Mouse (Mus musculus): ENCODE data around the gene Rab20. TPM values are rescaled to one million over a fixed set of nuclear protein-coding genes. Genes with fewer than 3 reads are reported as not detected.

Gene Rab20
- polyA plus RNA-seq (2014; fragmentation: Nextera tagmentation; extraction: Ambion mirVana), result 19.5 TPM in 2 replicates

DNA sequence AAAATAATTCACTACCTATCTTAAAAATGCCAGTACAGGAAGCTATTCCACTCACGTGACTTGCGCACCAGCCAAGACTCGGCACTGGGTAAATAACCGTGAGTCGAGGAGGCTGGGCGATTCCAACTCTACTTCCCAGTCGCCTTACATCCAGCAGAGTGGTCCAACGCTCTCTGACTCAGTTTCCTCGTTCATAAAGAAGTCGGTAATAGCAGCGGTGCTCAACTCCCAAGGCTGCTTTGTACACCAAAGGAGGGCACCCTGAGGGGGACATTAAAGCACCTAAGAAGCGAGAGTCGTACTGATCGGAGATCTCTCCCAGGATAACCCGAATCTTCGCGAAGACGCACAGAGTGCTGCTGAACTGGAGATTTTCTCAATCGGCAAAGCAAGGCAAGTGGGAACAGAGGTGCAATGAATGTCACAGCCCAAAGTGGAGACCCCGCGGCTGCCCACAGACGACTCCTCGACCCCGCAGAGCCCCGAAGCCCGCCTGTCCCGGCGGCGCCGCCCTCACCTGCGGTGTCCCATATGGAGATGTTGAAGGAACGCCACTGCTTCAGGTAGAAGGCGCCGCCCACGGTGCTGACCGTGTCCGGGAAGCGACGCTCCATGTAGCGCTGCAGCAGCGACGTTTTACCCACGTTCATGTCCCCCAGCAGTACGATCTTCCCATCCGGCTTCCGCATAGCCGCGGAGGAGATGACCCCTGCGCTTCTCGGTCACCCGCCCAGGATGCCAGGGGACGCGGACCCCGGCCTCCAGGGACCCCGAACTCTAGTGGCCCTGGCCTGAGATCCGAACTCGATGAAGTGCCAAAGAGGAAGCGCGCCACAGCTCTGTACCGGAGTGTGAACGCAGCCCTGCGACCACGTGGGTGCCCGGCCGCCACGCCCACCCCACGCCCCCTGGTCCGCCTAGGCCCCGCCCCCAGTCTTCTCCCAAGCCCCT lies at the start of gene Rab20:
Gene Rab20, minus strand, starts transcription at position 900 of the 951 bp plus-strand sequence.
- Histone ChIP-seq H3K36me3 (ENCODE audit: control insufficient read depth, insufficient read depth, low read length) (no peaks in the 10 kb centered on the region), H3K4me2 (replicated peaks; ENCODE audit: low read depth, low read length) (peak within 1 kb of the TSS; percentile 99), H3K4me3 (ENCODE audit: low read length) (peak within 1 kb of the TSS; percentile 68), H3K9me3 (ENCODE audit: control insufficient read depth, low read length) (no peaks in the 10 kb centered on the region), H3K27ac (ENCODE audit: low read depth, low read length) (peak within 1 kb of the TSS; percentile 44; the same call in 1 of the 2 replicates), H3K27me3 (ENCODE audit: control insufficient read depth, insufficient read depth, low read length) (peaks cover 8% of the 10 kb centered on the region; the same call in 1 of the 2 replicates), H3K4me1 (ENCODE audit: control insufficient read depth, insufficient read depth, low read length) (peaks cover 32% of the 10 kb centered on the region), H3K9ac (ENCODE audit: low read depth, low read length) (peak within 1 kb of the TSS; percentile 62)
- under 1% methylated on average over 66 of the region's 69 CpGs for WGBS
- ATAC-seq (ENCODE audit: low FRiP score, low TSS enrichment), result peak; percentile 74

DNA sequence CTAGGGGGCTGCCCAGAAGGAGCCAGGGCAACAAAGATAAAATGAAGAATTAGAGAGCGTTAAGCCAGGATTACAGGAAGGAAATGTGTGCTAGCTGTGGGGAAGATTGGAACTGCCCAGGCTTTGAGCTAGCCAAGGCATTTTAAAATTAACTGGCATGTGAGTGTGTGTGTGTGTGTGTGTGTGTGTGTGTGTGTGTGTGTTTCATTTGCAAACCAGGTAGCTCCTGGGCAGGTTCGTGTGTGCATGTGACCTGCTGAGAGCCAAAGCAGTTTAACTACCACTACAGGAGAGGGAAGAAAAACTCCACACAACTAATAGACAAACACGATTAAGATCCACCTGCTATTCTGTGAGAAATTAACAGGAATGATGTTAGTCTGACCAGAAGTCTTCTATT lies 44.8 kb upstream of the Rab20 start:
- H3K27me3 ChIP-seq (ENCODE audit: control insufficient read depth, insufficient read depth, low read length), result no peaks in the 10 kb centered on the region
- no peaks in the 10 kb centered on the region for H3K4me1 ChIP-seq (ENCODE audit: control insufficient read depth, insufficient read depth, low read length)
- H3K27ac ChIP-seq (ENCODE audit: low read depth, low read length), result no peak overlapping the region
- H3K9me3 ChIP-seq (ENCODE audit: control insufficient read depth, low read length), result no peaks in the 10 kb centered on the region
- no peak overlapping the region for H3K4me2 ChIP-seq (replicated peaks; ENCODE audit: low read depth, low read length)
- ATAC-seq (ENCODE audit: low FRiP score, low TSS enrichment), result no peak
- 79% methylated on average over 3 of the region's 3 CpGs for WGBS
- peaks cover 21% of the 10 kb centered on the region for H3K36me3 ChIP-seq (ENCODE audit: control insufficient read depth, insufficient read depth, low read length)
- no peak overlapping the region for H3K9ac ChIP-seq (ENCODE audit: low read depth, low read length)
- H3K4me3 ChIP-seq (ENCODE audit: low read length), result no peak overlapping the region

DNA sequence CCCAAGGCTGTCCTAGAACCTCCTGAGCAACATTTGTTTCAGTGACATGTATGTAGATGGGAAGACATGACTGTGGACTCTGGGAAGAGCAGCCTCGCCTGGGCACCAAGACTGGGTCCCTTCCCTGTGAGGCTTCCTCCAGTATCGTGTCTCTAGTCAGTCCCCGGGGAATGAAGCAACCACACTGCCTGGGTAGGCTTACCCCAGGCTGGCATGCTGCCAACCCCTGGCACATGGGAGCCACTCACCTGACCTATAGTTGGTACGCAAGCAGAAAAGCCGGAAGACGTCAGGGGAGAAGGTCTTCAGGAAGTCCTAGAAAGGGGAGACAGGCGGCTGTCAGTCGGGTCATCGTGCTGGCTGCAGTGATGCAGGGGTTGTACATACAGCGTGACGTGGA lies 40.2 kb upstream of the Rab20 start:
- H3K27ac ChIP-seq (ENCODE audit: low read depth, low read length), result no peak overlapping the region
- no peak overlapping the region for H3K4me2 ChIP-seq (replicated peaks; ENCODE audit: low read depth, low read length)
- no peaks in the 10 kb centered on the region for H3K9me3 ChIP-seq (ENCODE audit: control insufficient read depth, low read length)
- H3K4me1 ChIP-seq (ENCODE audit: control insufficient read depth, insufficient read depth, low read length), result no peaks in the 10 kb centered on the region
- H3K27me3 ChIP-seq (ENCODE audit: control insufficient read depth, insufficient read depth, low read length), result no peaks in the 10 kb centered on the region
- H3K4me3 ChIP-seq (ENCODE audit: low read length), result no peak overlapping the region
- H3K36me3 ChIP-seq (ENCODE audit: control insufficient read depth, insufficient read depth, low read length), result peaks cover 40% of the 10 kb centered on the region
- ATAC-seq (ENCODE audit: low FRiP score, low TSS enrichment), result no peak
- no peak overlapping the region for H3K9ac ChIP-seq (ENCODE audit: low read depth, low read length)
- 89% methylated on average over 11 of the region's 11 CpGs for WGBS

DNA sequence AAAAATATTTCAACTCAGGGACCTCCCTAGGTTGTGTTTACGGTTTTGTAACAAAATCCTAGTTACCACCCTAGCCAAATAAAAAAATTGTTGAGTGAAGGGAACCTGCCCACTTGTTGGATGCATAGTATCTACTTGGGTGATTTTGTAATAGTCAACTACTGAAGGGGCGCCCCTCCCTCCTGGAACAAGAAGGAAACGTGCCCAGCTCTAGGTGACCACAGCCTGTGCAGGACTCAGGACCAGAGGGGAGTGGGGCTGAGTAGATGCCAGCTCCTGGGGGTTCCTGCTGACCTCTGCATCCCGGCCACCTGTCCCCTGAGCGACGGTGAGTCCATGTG lies 39.5 kb upstream of the Rab20 start:
- Histone ChIP-seq H3K4me2 (replicated peaks; ENCODE audit: low read depth, low read length) (no peak overlapping the region), H3K36me3 (ENCODE audit: control insufficient read depth, insufficient read depth, low read length) (peaks cover 46% of the 10 kb centered on the region), H3K27me3 (ENCODE audit: control insufficient read depth, insufficient read depth, low read length) (no peaks in the 10 kb centered on the region), H3K4me1 (ENCODE audit: control insufficient read depth, insufficient read depth, low read length) (no peaks in the 10 kb centered on the region), H3K9ac (ENCODE audit: low read depth, low read length) (no peak overlapping the region), H3K4me3 (ENCODE audit: low read length) (no peak overlapping the region), H3K9me3 (ENCODE audit: control insufficient read depth, low read length) (no peaks in the 10 kb centered on the region), H3K27ac (ENCODE audit: low read depth, low read length) (no peak overlapping the region)
- ATAC-seq (ENCODE audit: low FRiP score, low TSS enrichment), result no peak
- WGBS, result 88% methylated on average over 6 of the region's 6 CpGs

DNA sequence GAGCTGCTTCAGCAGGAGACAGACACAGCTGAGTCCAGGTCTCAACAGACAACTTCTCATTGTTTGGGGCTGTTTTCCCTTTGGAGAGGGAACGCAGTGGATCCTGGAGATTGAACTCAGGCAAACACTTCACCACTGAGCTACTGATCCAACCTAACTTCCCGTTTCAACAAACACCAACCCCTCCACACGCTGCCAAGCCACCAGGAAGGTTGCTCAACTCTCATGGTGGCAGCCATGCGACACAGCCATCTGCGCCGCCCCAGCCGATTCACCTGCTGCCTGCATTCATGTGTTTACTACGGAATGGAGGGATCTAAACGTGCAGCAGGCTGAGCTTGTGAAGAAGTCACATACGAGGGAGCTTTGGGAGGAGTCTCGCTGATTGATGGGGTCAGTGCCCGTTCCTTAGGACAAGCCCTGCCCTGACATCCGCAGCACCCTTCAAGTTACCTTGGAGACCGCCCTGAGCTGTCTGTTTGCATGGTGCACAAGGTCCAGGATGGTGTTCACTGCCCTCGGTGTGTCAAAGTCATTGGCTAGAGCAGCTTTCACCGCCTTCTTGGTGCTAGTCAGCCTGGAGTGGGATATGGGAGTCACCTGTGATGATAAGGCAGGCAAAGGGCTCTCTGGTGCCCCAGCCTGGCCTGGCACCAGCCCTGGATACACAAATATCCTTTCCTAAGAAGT lies 39.0 kb upstream of the Rab20 start:
- ATAC-seq (ENCODE audit: low FRiP score, low TSS enrichment), result no peak
- Histone ChIP-seq H3K4me2 (replicated peaks; ENCODE audit: low read depth, low read length) (no peak overlapping the region), H3K9ac (ENCODE audit: low read depth, low read length) (no peak overlapping the region), H3K4me3 (ENCODE audit: low read length) (no peak overlapping the region), H3K27me3 (ENCODE audit: control insufficient read depth, insufficient read depth, low read length) (no peaks in the 10 kb centered on the region), H3K36me3 (ENCODE audit: control insufficient read depth, insufficient read depth, low read length) (peaks cover 51% of the 10 kb centered on the region), H3K9me3 (ENCODE audit: control insufficient read depth, low read length) (no peaks in the 10 kb centered on the region), H3K27ac (ENCODE audit: low read depth, low read length) (no peak overlapping the region), H3K4me1 (ENCODE audit: control insufficient read depth, insufficient read depth, low read length) (no peaks in the 10 kb centered on the region)
- 88% methylated on average over 16 of the region's 16 CpGs for WGBS

DNA sequence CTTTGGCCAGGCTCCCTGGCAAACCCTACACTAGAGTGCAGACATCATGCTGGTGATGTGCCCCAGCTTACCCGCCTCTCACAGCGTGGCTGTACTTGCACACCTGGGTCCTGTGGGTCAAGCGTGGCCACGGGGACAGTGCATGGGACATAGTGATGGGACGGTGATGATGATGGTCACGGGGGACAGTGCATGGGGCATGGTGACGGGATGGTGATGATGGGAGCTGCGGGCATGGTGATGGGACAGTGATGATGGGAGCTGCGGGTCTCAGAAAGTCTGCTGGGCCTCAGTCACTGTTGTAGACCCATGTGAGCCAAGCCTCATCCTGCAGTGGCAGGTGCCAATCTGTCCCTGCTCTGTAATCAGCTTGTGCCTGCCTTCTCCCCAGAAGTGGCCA lies 37.8 kb upstream of the Rab20 start:
- Histone ChIP-seq H3K27me3 (ENCODE audit: control insufficient read depth, insufficient read depth, low read length) (no peaks in the 10 kb centered on the region), H3K4me2 (replicated peaks; ENCODE audit: low read depth, low read length) (no peak overlapping the region), H3K4me1 (ENCODE audit: control insufficient read depth, insufficient read depth, low read length) (no peaks in the 10 kb centered on the region), H3K27ac (ENCODE audit: low read depth, low read length) (no peak overlapping the region), H3K4me3 (ENCODE audit: low read length) (no peak overlapping the region), H3K9ac (ENCODE audit: low read depth, low read length) (no peak overlapping the region), H3K36me3 (ENCODE audit: control insufficient read depth, insufficient read depth, low read length) (peaks cover 54% of the 10 kb centered on the region), H3K9me3 (ENCODE audit: control insufficient read depth, low read length) (no peaks in the 10 kb centered on the region)
- ATAC-seq (ENCODE audit: low FRiP score, low TSS enrichment), result no peak
- 96% methylated on average over 9 of the region's 9 CpGs for WGBS

DNA sequence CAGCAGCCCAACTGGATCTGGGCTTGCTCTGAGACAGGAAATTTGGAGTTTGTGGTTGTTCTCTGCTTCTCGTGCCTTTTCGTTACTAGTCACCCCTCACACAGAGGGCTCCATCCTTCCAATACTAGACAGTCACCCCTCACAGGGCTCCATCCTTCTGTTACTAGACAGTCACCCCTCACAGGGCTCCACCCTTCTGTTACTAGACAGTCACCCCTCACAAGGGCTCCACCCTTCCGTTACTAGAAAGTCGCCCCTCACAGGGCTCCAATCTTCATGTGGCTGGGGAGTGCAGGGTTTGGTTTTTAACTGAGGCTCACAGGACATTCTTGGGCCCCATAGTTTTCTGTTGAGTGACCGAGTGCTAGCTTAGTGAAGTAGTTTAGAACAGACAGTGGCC lies 34.7 kb upstream of the Rab20 start:
- no peak for ATAC-seq (ENCODE audit: low FRiP score, low TSS enrichment)
- H3K27ac ChIP-seq (ENCODE audit: low read depth, low read length), result no peak overlapping the region
- H3K4me3 ChIP-seq (ENCODE audit: low read length), result no peak overlapping the region
- H3K36me3 ChIP-seq (ENCODE audit: control insufficient read depth, insufficient read depth, low read length), result peaks cover 79% of the 10 kb centered on the region
- H3K4me2 ChIP-seq (replicated peaks; ENCODE audit: low read depth, low read length), result no peak overlapping the region
- H3K9me3 ChIP-seq (ENCODE audit: control insufficient read depth, low read length), result no peaks in the 10 kb centered on the region
- H3K27me3 ChIP-seq (ENCODE audit: control insufficient read depth, insufficient read depth, low read length), result no peaks in the 10 kb centered on the region
- WGBS, result 89% methylated on average over 5 of the region's 5 CpGs
- no peaks in the 10 kb centered on the region for H3K4me1 ChIP-seq (ENCODE audit: control insufficient read depth, insufficient read depth, low read length)
- no peak overlapping the region for H3K9ac ChIP-seq (ENCODE audit: low read depth, low read length)

DNA sequence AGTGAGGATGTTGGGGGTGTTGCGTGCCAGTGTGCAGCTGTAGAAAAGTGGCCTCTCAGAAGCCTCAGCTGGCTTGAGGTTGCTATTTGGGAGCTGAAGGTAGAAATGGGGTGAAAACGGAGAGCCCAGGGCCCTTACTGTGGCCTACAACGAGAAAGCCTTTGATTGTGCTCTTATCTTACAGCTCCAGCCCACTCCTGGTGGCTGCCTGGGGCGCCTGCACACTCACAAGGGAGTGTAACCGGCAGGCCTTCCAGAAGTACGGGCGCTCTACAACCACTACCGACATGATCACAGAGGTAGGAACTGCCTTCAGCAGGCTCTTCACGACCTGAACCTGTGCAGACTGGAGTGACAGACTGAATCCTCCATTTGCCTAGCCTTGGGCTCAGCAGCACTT lies 34.2 kb upstream of the Rab20 start:
- Histone ChIP-seq H3K4me3 (ENCODE audit: low read length) (no peak overlapping the region), H3K4me2 (replicated peaks; ENCODE audit: low read depth, low read length) (no peak overlapping the region), H3K27ac (ENCODE audit: low read depth, low read length) (no peak overlapping the region), H3K9ac (ENCODE audit: low read depth, low read length) (no peak overlapping the region), H3K36me3 (ENCODE audit: control insufficient read depth, insufficient read depth, low read length) (peaks cover 83% of the 10 kb centered on the region), H3K4me1 (ENCODE audit: control insufficient read depth, insufficient read depth, low read length) (no peaks in the 10 kb centered on the region), H3K27me3 (ENCODE audit: control insufficient read depth, insufficient read depth, low read length) (no peaks in the 10 kb centered on the region), H3K9me3 (ENCODE audit: control insufficient read depth, low read length) (no peaks in the 10 kb centered on the region)
- no peak for ATAC-seq (ENCODE audit: low FRiP score, low TSS enrichment)
- WGBS, result 97% methylated on average over 9 of the region's 9 CpGs

DNA sequence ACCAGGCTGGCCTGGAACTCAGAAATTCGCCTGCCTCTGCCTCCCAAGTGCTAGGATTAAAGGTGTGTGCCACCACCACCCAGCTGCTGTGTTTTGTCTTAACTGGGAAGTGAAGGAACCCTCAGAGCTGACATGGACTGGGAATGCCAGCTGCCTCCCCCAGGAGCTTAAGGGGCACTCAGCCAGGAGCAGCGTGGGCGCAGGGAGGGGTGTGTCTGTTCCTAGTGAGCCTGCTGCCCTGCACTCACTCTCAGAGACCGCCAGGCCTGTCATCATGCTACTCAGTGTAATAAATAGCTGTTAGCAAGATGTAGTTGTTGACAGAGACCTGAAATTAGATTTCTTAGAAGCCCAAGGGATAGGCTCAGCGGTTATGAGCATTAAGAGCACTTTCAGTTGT lies 32.5 kb upstream of the Rab20 start:
- Histone ChIP-seq H3K36me3 (ENCODE audit: control insufficient read depth, insufficient read depth, low read length) (peaks cover 89% of the 10 kb centered on the region), H3K9me3 (ENCODE audit: control insufficient read depth, low read length) (no peaks in the 10 kb centered on the region), H3K9ac (ENCODE audit: low read depth, low read length) (no peak overlapping the region), H3K4me1 (ENCODE audit: control insufficient read depth, insufficient read depth, low read length) (no peaks in the 10 kb centered on the region), H3K4me3 (ENCODE audit: low read length) (no peak overlapping the region), H3K27ac (ENCODE audit: low read depth, low read length) (no peak overlapping the region), H3K27me3 (ENCODE audit: control insufficient read depth, insufficient read depth, low read length) (no peaks in the 10 kb centered on the region), H3K4me2 (replicated peaks; ENCODE audit: low read depth, low read length) (no peak overlapping the region)
- 90% methylated on average over 5 of the region's 5 CpGs for WGBS
- no peak for ATAC-seq (ENCODE audit: low FRiP score, low TSS enrichment)

Data from kidney, embryonic 14.5 days (tissue).